Mouse (Mus musculus): ENCODE results near the gene Plxnc1.

DNA sequence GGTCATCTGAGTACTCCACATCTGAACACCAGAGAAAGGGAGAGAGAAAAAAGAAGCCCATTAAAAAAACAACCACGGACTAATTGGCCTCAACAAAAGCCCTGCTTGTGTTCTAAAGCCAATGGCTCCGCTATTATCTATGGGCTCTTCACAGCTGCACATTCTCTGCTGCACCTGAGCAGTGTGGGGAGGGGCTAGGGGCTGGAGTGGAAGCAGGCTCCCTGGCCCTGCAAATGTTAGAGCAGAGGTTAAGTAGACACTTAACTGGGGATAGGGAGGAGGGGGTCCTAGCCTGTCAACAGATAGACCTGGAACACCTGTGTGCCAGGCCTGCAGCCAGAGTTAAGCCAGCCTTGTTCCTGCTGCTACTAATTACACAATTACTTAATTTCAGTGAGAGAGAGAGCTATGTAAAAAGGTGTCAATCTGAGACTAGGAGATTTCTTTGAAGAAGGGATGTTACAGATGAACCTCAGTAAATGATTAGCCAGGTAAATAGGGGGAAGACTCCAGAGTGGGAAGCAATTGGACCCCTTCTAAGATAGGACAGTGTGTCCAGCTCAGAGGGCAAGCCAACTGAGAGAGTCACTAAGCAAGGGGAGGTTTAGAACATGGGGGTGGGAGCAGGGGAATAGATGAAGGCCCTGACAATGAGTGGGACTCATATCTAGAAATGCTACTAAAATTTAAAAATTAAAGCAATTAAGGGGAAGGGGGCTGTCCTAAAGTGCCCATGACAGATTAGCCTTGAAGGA is 145.0 kb downstream of the Plxnc1 start:
- TF ChIP-seq CTCF (conservative IDR thresholded peaks at IDR 0.05; ENCODE audit: low read length) (no peak), NANOG (IDR thresholded peaks at IDR 0.05; ENCODE audit: borderline replicate concordance, low read length) (no peak; the same call in 1 of the 2 replicates)

All from E14TG2a.4 (cell line).